Comparison of ENCODE assay signal across 8 mouse cellular contexts in genomic region chr1:166102920-166103608, GRCm38 (mm10). TPM values are rescaled to one million over a fixed set of nuclear protein-coding genes. Genes with fewer than 3 reads are reported as not detected.
DNase-seq lines count a peak whose midpoint lies in the region; ATAC-seq and TF ChIP-seq lines count a peak whose summit lies in the region.
"Had no signal": no experiment of that assay in that cellular context is flagged by ENCODE, and none has a peak within 500 bp of the region (broad histone marks: within the 10 kb centered on the region; RNA-seq: fewer than 3 reads in every experiment).

No protein-coding gene starts in this region.

- TF ChIP-seq POLR2A in liver, adult 2 months (IDR thresholded peaks at IDR 0.05; ENCODE audit: extremely low read depth, insufficient read depth, low read length) = no peak

- H3K27ac ChIP-seq in liver, adult 2 months (replicated peaks; ENCODE audit: insufficient read depth, low read depth, low read length) = no peak overlapping the region
- H3K27ac ChIP-seq in liver, embryonic 11.5 days (ENCODE audit: low read depth, low read length) = no peak overlapping the region

- 72% methylated on average over 11 of the region's 11 CpGs for WGBS in liver, adult 2 months
- WGBS in liver, embryonic 11.5 days = 75% methylated on average over 11 of the region's 11 CpGs

- peak; percentile 52 for TF ChIP-seq CTCF in liver, adult 2 months (IDR thresholded peaks at IDR 0.05; ENCODE audit: low read depth, low read length)

- H3K79me2 ChIP-seq in liver, adult 2 months (ENCODE audit: control insufficient read depth, insufficient read depth, low read length) = no peaks in the 10 kb centered on the region

- no peaks in the 10 kb centered on the region for H3K36me3 ChIP-seq in liver, adult 2 months (ENCODE audit: control insufficient read depth, insufficient read depth, low read length)
- no peaks in the 10 kb centered on the region for H3K36me3 ChIP-seq in liver, embryonic 11.5 days (ENCODE audit: control insufficient read depth, insufficient read depth, low read length)

- H3K9me3 ChIP-seq in liver, embryonic 11.5 days (ENCODE audit: control insufficient read depth, low read length) = no peaks in the 10 kb centered on the region

- H3K27me3 ChIP-seq in liver, adult 2 months (ENCODE audit: control insufficient read depth, insufficient read depth, low read length) = no peaks in the 10 kb centered on the region
- no peaks in the 10 kb centered on the region; the same call in 1 of the 2 replicates for H3K27me3 ChIP-seq in liver, embryonic 11.5 days (replicated peaks; ENCODE audit: control insufficient read depth, insufficient read depth, low read length)

- no peak overlapping the region for H3K4me2 ChIP-seq in liver, embryonic 11.5 days

- H3K4me3 ChIP-seq in liver, adult 2 months (ENCODE audit: insufficient read depth, low read depth, low read length) = no peak overlapping the region
- H3K4me3 ChIP-seq in liver, embryonic 11.5 days (ENCODE audit: low read depth, low read length) = no peak overlapping the region
- H3K4me3 ChIP-seq: myocyte had no signal

- no peak overlapping the region for H3K9ac ChIP-seq in liver, adult 2 months (ENCODE audit: low read depth, low read length)
- no peak overlapping the region for H3K9ac ChIP-seq in liver, embryonic 11.5 days (ENCODE audit: low read depth, low read length)

- DNase-seq in liver, adult 2 months (ENCODE audit: extremely low read depth, low read depth, low spot score) = no peak
- no peak for DNase-seq in liver, embryonic 11.5 days (ENCODE audit: low spot score)
- peak; percentile 84 for DNase-seq in R1 (ENCODE audit: low read depth, low spot score)
- DNase-seq in forelimb bud, embryonic 11.5 days (ENCODE audit: low read depth, low spot score) = peak; percentile 57
- peak; percentile 83 for DNase-seq in thymus, postnatal 4 days

- ATAC-seq in liver, embryonic 11.5 days (replicated peaks; ENCODE audit: low FRiP score) = no peak
- peak; percentile 65 for ATAC-seq in megakaryocyte-erythroid progenitor cell, adult 5-6 weeks (replicated peaks; ENCODE audit: low FRiP score, low TSS enrichment, poor library complexity, severe bottlenecking)
- no peak for ATAC-seq in activated CD4-positive, CD25-positive, alpha-beta regulatory T cell, adult 4 months

- H3K4me1 ChIP-seq in liver, adult 2 months (ENCODE audit: control insufficient read depth, insufficient read depth, low read length) = no peaks in the 10 kb centered on the region
- H3K4me1 ChIP-seq in liver, embryonic 11.5 days (replicated peaks; ENCODE audit: control insufficient read depth, insufficient read depth, low read length) = peaks cover 7% of the 10 kb centered on the region

RNA-seq across cellular contexts. Expression of gene Dusp27, which starts 24.7 kb away (rescaled TPM):
- total RNA-seq in liver, adult 2 months (2014; rRNA removed) = not detected in 2 replicates
- not detected in 2 replicates for polyA plus RNA-seq in liver, adult 2 months (2012; rRNA removed)
- polyA plus RNA-seq in liver, embryonic 11.5 days (2014; fragmentation: Nextera tagmentation; extraction: Ambion mirVana) = 0.84 and 1.0 TPM in 2 replicates
- not detected in 2 replicates for total RNA-seq in megakaryocyte-erythroid progenitor cell, adult 5-6 weeks (2014; fragmentation: Nextera tagmentation)
- total RNA-seq in megakaryocyte-erythroid progenitor cell, adult 5-6 weeks (2017) = not detected in 2 replicates
- not detected for polyA plus RNA-seq in activated CD4-positive, CD25-positive, alpha-beta regulatory T cell, adult 4 months (2017; shearing (Covaris generic))

RNA-seq across cellular contexts. Expression of gene Gpa33, which starts 27.0 kb away (rescaled TPM):
- total RNA-seq in liver, adult 2 months (2014; rRNA removed) = not detected in 2 replicates
- 0.25 and 0.31 TPM in 2 replicates for polyA plus RNA-seq in liver, adult 2 months (2012; rRNA removed)
- not detected in 2 replicates for polyA plus RNA-seq in liver, embryonic 11.5 days (2014; fragmentation: Nextera tagmentation; extraction: Ambion mirVana)
- total RNA-seq in megakaryocyte-erythroid progenitor cell, adult 5-6 weeks (2014; fragmentation: Nextera tagmentation) = not detected in 2 replicates
- not detected in 2 replicates for total RNA-seq in megakaryocyte-erythroid progenitor cell, adult 5-6 weeks (2017)
- polyA plus RNA-seq in activated CD4-positive, CD25-positive, alpha-beta regulatory T cell, adult 4 months (2017; shearing (Covaris generic)) = not detected

Comparison
In these comparisons a context has a peak if more than half of its experiments do, and no peak if none do; other contexts are left out.
1. DNase-seq: peak in R1 (single experiment), forelimb bud, embryonic 11.5 days (single experiment) and thymus, postnatal 4 days (single experiment); none in liver, adult 2 months (single experiment) and liver, embryonic 11.5 days (single experiment).